Mouse (Mus musculus): ENCODE results near the gene Csrnp1. TPM values are rescaled to one million over a fixed set of nuclear protein-coding genes. Genes with fewer than 3 reads are reported as not detected.

The Csrnp1 gene
- polyA plus RNA-seq, 1 experiment from 2014 or later, result 9.4 TPM

GRCm38 (mm10) chr9:119926497-119926896 lies 58.0 kb downstream of the Csrnp1 start:
- ATAC-seq (replicated peaks; ENCODE audit: extremely low read depth, insufficient read depth, low FRiP score), result no peak
- Histone ChIP-seq H3K36me3 (ENCODE audit: control insufficient read depth, insufficient read depth) (peaks cover 62% of the 10 kb centered on the region), H3K9me3 (replicated peaks; ENCODE audit: control insufficient read depth, low read length) (no peaks in the 10 kb centered on the region), H3K4me1 (ENCODE audit: control insufficient read depth, insufficient read depth, low read length) (no peaks in the 10 kb centered on the region), H3K27ac (ENCODE audit: low read length) (no peak overlapping the region), H3K4me2 (ENCODE audit: low read depth, low read length) (no peak overlapping the region), H3K27me3 (ENCODE audit: control insufficient read depth, insufficient read depth, low read length) (no peaks in the 10 kb centered on the region), H3K4me3 (ENCODE audit: low read length) (no peak overlapping the region), H3K9ac (ENCODE audit: low read length) (no peak overlapping the region)
- 74% methylated on average over 5 of the region's 5 CpGs for WGBS

DNA sequence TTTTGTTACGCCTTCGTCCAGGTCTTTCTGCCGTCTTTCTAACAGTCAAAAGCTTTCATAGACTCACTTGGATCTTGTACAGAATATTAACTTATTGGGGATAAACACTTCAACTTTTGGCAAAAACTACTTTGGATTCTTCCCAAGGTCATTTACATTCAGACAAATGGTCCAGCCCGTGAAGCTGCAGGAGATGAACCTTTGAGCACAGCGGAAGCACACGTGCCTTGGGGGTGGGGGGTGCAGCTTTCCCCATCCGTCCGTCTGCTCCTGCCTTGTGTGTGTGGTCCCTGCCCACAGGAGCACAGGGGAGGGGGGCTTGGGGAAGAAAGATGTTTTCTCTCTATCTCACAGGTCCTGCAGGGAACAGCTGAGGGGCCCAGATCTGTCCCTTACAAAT lies 58.7 kb downstream of the Csrnp1 start:
- 84% methylated on average over 8 of the region's 8 CpGs for WGBS
- H3K4me2 ChIP-seq (ENCODE audit: low read depth, low read length), result no peak overlapping the region
- H3K36me3 ChIP-seq (ENCODE audit: control insufficient read depth, insufficient read depth), result peaks cover 64% of the 10 kb centered on the region
- no peaks in the 10 kb centered on the region for H3K27me3 ChIP-seq (ENCODE audit: control insufficient read depth, insufficient read depth, low read length)
- H3K9ac ChIP-seq (ENCODE audit: low read length), result no peak overlapping the region
- no peaks in the 10 kb centered on the region for H3K9me3 ChIP-seq (replicated peaks; ENCODE audit: control insufficient read depth, low read length)
- ATAC-seq (replicated peaks; ENCODE audit: extremely low read depth, insufficient read depth, low FRiP score), result no peak
- no peak overlapping the region for H3K27ac ChIP-seq (ENCODE audit: low read length)
- H3K4me3 ChIP-seq (ENCODE audit: low read length), result no peak overlapping the region
- no peaks in the 10 kb centered on the region for H3K4me1 ChIP-seq (ENCODE audit: control insufficient read depth, insufficient read depth, low read length)

DNA sequence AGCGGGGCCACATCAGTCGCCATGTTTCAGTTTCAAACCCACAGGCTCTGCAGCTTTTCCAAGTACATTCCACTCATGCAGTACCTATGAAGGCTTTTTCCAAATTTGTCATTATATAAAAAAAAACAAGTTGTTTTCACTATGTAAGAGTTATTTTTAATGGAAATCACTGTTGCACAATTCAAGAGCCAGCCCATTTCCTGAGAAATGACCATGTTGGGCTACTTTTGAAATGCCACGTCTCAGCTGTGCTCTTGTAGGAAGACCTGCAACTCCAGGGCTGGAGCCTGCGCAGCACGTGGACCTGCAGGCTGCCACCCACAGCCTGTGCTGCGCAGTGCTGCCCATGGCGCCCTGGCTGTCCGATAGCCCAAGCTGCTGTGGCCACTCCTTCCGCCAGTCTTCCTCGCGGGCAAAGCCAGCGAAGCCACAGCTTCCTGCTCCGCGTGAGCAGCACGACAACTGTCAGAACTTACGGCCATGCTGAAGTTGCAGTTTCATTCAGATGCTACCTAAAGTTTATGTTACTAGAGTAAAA lies 59.3 kb downstream of the Csrnp1 start:
- ATAC-seq (replicated peaks; ENCODE audit: extremely low read depth, insufficient read depth, low FRiP score), result no peak
- peaks cover 67% of the 10 kb centered on the region for H3K36me3 ChIP-seq (ENCODE audit: control insufficient read depth, insufficient read depth)
- no peaks in the 10 kb centered on the region for H3K4me1 ChIP-seq (ENCODE audit: control insufficient read depth, insufficient read depth, low read length)
- H3K4me3 ChIP-seq (ENCODE audit: low read length), result no peak overlapping the region
- no peaks in the 10 kb centered on the region for H3K27me3 ChIP-seq (ENCODE audit: control insufficient read depth, insufficient read depth, low read length)
- H3K9ac ChIP-seq (ENCODE audit: low read length), result no peak overlapping the region
- no peaks in the 10 kb centered on the region for H3K9me3 ChIP-seq (replicated peaks; ENCODE audit: control insufficient read depth, low read length)
- H3K27ac ChIP-seq (ENCODE audit: low read length), result no peak overlapping the region
- no peak overlapping the region for H3K4me2 ChIP-seq (ENCODE audit: low read depth, low read length)
- WGBS, result 76% methylated on average over 16 of the region's 16 CpGs

DNA sequence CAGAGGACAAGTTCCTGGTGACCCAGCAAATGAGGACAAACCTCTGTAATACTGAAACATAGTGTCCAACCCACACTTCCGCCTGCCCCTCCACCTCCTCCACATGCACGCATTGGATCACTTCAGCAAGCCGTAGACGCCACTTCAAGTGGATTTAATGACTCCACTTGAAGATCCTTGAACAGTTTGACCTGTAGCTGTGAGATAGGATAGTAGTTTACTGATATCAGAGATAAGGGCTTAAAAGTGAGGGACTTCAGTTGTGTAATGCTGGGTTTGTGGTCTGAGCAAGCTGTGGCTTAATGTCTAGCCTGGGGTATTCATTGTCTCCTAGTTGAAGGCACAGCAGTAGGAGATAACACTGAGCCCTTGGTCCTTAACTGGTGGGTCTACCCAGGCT lies 61.0 kb downstream of the Csrnp1 start:
- Histone ChIP-seq H3K4me3 (ENCODE audit: low read length) (no peak overlapping the region), H3K9me3 (replicated peaks; ENCODE audit: control insufficient read depth, low read length) (no peaks in the 10 kb centered on the region), H3K27me3 (ENCODE audit: control insufficient read depth, insufficient read depth, low read length) (no peaks in the 10 kb centered on the region), H3K4me1 (ENCODE audit: control insufficient read depth, insufficient read depth, low read length) (no peaks in the 10 kb centered on the region), H3K27ac (ENCODE audit: low read length) (no peak overlapping the region), H3K9ac (ENCODE audit: low read length) (no peak overlapping the region), H3K4me2 (ENCODE audit: low read depth, low read length) (no peak overlapping the region), H3K36me3 (ENCODE audit: control insufficient read depth, insufficient read depth) (peaks cover 73% of the 10 kb centered on the region)
- ATAC-seq (replicated peaks; ENCODE audit: extremely low read depth, insufficient read depth, low FRiP score), result no peak
- WGBS, result 58% methylated on average over 4 of the region's 4 CpGs

Other genes starting within 250 kb of the Csrnp1 start
- gene Scn11a, start 159.2 kb downstream of the Csrnp1 start, polyA plus RNA-seq (2015; fragmentation: Nextera tagmentation; extraction: Ambion mirVana), result 0.05 TPM in 1 of 2 replicates, not detected in the other
- gene Wdr48, start 89.8 kb downstream of the Csrnp1 start, polyA plus RNA-seq (2015; fragmentation: Nextera tagmentation; extraction: Ambion mirVana), result 36.1 and 37.3 TPM in 2 replicates
- 22.4 and 23.1 TPM in 2 replicates for gene Gorasp1, start 47.1 kb downstream of the Csrnp1 start, polyA plus RNA-seq (2015; fragmentation: Nextera tagmentation; extraction: Ambion mirVana)
- 0.37 and 0.39 TPM in 2 replicates for gene Ttc21a, start 47.1 kb downstream of the Csrnp1 start, polyA plus RNA-seq (2015; fragmentation: Nextera tagmentation; extraction: Ambion mirVana)
- gene Xirp1, start 38.9 kb upstream of the Csrnp1 start, polyA plus RNA-seq (2015; fragmentation: Nextera tagmentation; extraction: Ambion mirVana), result 54.9 and 56.1 TPM in 2 replicates
- 6.1 and 6.2 TPM in 2 replicates for gene Cx3cr1, start 85.2 kb upstream of the Csrnp1 start, polyA plus RNA-seq (2015; fragmentation: Nextera tagmentation; extraction: Ambion mirVana)
- gene Ccr8, start 107.5 kb upstream of the Csrnp1 start, polyA plus RNA-seq (2015; fragmentation: Nextera tagmentation; extraction: Ambion mirVana), result 1.2 and 4.4 TPM in 2 replicates
- gene Slc25a38, start 125.7 kb upstream of the Csrnp1 start, polyA plus RNA-seq (2015; fragmentation: Nextera tagmentation; extraction: Ambion mirVana), result 21.9 and 23.0 TPM in 2 replicates
- gene Rpsa, start 143.0 kb upstream of the Csrnp1 start, polyA plus RNA-seq (2015; fragmentation: Nextera tagmentation; extraction: Ambion mirVana), result 839 and 856 TPM in 2 replicates
- 0.07 TPM in 1 of 2 replicates, not detected in the other for gene Mobp, start 165.0 kb upstream of the Csrnp1 start, polyA plus RNA-seq (2015; fragmentation: Nextera tagmentation; extraction: Ambion mirVana)

Measured in heart, embryonic 16.5 days (tissue).